Mouse (Mus musculus): Measurements from ENCODE around the gene Mapk8ip2. TPM values are rescaled to one million over a fixed set of nuclear protein-coding genes. Genes with fewer than 3 reads are reported as not detected.
"Not testable (repeated sequence)": the region's sequence is repeated elsewhere in the genome, so short reads cannot be mapped to it uniquely, and the experiment has no call there.

Gene Mapk8ip2
- polyA plus RNA-seq (2017; shearing (Covaris generic)), result under 1 TPM; 0.32 to 0.44 TPM

DNA sequence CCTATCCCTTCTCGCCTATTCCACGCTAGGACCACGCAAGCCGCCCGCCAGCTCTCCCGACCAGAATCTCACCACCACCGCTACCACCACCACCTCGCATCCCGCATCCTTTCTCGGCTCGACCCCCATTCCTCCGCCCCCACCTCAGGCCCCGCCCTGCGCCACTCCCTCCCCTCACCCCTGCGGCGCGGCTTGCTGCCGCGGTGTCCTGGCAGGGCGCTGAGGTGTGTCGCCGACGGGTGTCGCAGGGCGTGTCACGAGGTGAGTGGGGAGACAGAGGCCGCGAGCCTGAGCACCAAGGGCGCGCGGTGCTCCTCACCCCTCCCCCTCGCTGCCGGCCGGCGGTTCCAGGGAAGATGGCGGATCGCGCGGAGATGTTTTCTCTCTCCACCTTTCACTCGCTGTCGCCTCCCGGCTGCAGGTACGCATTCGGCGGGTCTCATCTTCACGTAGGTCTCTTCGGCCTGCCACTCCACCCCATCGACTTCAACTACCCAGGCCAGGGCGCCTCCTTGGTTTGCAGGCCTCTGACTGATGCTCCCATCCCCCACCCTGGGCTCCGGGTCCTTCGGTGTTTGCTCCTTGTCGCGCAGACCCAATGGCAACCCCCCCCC is at the start of gene Mapk8ip2:
Gene Mapk8ip2, plus strand, starts transcription at position 49 of the 614 bp plus-strand sequence.
- no peak for ATAC-seq

DNA sequence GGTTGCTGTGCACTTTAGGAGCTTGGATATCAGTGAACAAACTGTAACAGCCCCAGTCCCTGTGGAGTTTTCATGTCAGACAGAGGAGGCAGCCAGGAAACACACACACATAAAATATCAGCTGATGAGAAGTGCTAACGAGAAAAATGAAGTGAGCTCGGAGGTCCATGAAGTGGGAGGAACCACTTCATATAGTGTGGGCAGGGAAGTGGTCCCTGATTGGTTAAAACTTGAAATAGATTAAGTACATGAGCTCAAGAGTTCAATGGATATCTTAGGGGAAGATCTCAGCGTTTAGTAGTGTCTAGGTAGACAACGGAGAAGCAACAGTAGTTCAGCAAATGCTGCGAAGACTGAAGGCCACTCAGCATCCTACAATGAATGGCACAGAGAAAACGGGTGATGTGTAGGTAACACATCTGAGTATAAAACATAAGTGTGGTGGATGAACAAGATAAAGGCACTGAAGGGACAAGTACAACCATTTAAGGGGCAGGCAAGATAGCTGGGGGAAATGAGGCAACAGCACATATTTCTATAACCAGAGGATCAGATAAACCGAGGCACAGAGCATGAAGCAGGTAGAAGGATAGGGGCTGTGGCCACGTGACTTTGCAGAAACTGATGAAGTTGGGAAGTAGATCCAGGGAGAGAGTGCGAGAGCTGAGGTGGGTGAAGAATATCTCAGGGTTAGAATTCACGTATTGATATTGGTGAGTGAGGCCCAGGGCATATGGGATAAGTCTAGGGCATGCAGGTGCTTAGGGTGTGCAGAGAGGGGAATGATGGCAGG is 48.7 kb upstream of the Mapk8ip2 start:
- no peak for ATAC-seq

DNA sequence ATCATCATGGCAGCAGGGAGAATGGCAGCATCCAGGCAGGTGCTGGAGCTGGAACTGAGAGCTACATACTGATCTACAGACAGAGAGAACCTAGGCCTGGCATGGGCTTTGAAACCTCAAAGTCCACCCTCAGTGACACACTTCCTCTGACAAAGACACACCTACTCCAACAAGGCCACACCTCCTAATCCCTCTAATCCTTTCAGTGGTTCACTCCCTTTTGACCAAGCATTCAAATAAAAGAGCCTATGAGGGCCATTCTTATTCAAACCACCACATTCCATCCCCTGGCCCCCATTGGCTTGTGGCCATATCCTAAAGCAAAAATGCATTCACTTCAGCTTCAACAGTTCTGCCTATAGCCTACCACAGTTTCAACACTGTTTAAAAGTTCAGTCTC is 47.0 kb upstream of the Mapk8ip2 start:
- ATAC-seq, result no peak

DNA sequence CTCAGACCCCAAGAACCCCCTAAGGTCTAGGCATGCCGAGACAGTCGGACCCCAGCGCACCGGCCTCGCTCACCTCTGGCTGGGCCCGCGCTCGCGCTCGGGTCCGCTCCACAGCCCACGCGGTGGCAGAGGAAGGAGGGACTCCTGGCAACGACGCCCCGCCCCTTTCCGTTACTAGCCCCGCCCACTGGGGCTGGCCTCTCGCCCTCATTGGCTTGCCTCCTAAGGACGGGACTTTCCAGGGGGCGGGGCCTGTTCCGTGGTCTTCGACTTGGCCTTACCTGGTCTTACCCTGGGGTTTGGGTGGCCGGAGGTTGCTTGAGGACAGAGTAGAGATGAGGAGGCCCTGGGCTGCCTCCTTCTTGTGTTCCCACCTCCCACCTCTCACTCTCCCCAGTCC is 43.6 kb upstream of the Mapk8ip2 start, which contains the start of gene Syce3:
Gene Syce3, minus strand, starts transcription at position 386 of the 400 bp plus-strand sequence.
- ATAC-seq, result no peak

DNA sequence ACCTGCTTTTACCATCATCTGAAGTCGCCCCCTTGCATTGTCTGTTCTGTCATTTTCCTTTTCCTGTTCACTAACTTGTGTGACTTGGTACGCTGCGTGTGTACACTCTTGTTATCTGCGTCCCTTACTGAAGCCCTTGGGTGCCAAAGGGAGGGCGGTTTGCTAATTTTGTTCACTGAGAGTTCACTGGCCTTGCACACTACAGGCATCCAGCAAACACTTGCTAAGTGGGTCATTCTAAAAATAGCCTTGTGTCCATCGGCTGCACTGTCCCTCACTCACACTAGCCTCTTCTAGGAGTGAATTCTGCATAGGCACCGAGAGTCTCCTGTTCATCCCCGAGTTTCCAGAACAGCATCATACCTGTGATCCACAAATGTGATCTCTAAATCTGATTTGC is 38.4 kb upstream of the Mapk8ip2 start:
- ATAC-seq, result no peak

DNA sequence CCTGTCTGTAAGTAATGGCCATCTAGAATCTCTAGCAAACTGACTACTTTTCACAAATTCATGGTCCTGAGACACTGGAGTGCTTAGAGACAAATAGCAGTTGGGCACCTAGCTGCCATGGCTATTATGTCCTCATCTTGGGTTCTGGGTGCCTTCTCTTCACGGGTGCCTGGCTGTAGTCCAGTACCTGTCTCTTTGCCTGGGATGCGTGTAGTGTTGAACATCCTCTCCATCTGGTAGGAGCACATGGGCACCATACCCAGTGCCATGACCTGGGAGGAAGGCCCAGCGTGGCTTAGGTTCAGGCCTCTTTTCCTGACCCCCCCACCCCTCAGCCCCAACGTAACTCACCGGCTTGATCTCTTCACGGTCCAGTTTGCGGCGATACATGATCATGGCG is 31.8 kb upstream of the Mapk8ip2 start:
- ATAC-seq, result no peak

DNA sequence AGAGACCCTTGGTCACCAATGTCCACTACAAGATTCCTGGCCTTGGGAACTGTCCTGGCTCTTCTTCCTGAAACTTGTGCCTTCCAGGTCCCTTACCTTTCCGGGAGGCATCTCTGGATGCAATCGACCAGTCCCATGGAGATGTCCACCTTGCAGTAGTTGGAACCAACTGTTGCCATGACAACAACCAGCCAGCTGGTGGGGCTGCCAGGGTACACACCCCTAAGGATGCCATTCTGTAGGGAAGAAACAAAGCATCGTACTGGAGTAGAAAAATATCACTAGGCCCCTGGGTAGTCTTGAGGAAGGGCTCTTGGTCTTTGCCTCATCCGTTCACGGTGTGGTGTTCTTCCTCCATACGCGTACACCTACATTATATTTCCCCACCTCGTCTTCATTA is 29.1 kb upstream of the Mapk8ip2 start:
- no peak for ATAC-seq

DNA sequence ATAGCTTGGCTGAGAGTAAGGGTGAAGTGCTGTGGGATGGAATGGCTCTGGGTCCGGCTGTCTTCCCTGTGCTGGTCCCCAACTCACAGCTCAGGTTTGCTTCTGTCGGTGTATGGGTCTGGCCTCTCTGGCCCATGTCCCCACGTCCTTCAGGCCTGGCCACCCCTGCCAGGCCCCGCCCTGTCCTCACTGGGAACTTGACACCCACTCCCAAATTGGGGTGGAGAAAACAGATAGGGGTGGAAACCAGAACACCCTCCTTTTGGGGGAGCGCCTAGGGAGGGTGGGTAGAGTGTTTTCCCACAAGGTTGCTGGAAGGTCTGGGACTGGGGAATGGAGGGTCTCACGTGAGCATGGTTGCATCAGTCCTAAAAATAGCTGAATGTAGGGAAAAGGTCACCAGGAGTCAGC is 28.0 kb upstream of the Mapk8ip2 start, which contains the start of gene Cpt1b:
Gene Cpt1b, minus strand, starts transcription at position 153 of the 411 bp plus-strand sequence.
- no peak for ATAC-seq

DNA sequence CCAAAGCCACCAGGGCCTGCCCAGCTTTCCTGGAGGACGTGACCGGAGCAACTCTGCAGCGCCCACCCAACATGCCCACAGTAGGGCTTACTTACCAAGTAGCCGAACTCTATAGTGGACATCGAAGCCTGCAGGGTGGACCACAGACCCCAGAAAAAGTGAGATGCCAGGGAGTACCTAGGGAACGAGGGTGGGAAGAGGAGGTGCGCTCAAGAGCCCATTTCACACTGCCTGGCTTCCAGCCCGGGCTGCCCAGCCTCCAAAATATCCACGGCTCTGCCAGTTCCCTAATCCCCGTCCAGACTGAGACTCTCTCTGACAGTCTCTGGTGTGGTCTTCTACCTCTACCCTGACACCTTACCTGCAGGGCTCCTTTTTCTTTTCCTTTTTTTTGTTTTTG is 27.0 kb upstream of the Mapk8ip2 start:
- ATAC-seq, result no peak

DNA sequence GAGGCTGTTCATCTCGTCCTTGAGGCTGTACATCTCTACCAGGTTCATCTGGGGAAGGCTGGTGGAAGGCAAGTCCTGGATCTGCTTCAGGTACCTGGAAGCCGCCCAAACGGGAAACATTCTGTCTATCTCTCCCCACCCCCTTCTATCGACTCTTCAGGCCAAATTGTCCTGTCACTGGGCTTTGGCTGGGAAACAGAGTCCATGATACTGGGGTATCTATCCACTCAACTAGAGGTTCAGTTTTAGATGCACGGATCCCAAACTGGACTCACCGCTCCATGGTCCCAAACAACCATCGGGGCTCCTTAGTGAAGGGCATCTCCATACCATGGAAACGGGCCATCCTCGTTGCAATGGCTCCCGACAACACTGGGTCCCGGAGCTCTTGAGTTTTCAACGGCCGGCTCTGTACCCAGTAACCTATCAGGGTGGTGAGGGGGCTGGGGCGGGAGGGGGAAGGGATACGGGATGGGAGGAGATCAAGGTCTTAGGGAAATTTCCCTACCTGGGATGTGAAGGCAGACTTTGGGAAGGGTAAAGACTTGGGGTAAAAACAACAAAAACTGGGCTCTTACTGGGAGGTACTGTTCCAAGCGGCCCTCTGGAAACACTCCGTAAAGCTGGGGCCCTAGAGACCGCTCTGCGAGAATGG is 25.4 kb upstream of the Mapk8ip2 start:
- ATAC-seq, result no peak

DNA sequence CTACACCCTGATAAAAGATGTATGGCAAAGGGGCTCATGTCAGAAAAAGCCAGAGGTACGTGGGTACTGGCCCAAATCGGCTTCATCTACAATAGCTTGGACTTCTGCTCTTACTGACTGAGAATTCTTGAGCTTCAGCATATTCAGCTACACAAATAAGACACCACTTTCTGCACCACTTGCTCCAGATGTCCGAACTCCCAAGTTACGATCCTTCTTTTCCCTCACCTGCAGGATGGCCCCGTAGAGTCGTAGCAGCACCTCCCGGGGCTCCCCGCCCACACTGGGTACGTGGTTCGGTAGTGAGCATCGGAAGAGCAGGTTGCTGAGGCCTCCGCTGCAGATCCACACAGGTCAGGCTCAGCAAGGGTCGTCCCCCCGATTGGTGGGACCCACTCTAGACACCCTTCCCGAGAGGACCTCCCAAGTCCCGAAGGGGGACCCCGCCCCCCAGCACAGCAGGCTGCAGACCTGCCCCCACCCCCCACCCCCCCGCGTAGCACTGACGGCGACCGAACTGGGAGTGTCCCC is 24.8 kb upstream of the Mapk8ip2 start:
- ATAC-seq, result no peak

DNA sequence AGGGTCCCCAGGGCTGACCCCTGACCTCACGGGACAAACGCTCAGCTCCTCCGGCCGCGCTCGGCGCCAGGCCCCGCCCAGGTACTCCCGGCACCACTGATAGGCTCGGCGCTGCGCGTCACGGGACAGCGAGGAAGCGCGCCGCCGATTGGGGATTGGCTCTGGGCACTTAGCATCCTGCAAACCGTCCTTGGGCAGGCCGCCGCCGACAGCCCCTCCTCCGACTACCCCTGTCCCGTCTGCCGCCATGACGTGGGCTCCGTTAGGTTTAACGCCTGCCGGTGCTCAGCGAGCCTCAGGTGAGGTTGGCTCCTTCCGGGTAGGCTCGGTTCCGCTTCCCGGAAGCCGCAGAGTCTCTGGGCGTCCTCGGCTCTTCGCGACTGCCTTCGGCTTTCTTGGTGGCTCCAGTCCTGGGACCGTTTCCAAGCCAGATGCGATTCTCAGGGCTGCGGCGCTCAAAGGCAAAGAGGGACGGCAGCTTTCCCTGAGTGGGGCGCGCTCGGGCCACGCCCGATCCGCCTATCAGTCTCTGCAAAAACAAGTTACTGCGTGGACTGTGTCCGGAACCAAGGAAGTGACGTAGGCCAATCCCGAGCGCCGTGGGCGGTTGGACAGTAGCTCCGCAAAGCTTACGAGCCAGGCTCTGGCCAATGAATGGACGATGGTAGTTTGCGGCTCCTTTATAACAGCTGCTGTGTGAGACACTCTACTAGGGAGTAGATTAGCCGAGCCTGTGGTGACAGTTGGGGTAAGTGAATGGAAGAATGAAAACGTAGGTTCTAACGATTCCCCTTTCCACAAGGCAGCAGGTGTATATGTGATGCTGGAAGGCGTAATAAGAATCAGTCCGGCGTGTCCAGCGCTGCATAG is 24.1 kb upstream of the Mapk8ip2 start, which contains the start of the genes C730034F03Rik, Gm44502 and Chkb:
Gene C730034F03Rik, plus strand, starts transcription at position 238 of the 870 bp plus-strand sequence.
Gene Gm44502, minus strand, starts transcription at position 345 of the 870 bp plus-strand sequence.
Gene Chkb, minus strand, starts transcription at position 557 of the 870 bp plus-strand sequence.
- peak; percentile 91 for ATAC-seq

DNA sequence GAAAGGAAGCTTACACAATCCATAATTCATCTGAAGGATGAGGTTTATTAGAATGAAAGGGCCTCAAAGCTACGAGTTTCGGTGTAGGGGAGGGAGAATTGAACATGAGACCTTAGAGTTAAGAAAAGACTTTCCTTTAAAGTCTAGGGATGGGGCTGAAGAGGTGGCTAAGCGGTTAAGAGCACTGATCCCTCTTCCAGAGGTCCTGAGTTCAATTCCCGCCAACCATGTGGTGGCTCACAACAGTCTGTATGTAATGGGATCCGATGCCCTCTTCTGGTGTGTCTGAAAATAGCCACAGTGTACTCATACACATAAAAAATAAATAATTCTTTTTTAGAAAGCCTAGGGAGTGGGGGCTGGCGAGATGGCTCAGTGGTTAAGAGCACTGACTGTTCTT is 23.4 kb upstream of the Mapk8ip2 start:
- ATAC-seq, result no peak

DNA sequence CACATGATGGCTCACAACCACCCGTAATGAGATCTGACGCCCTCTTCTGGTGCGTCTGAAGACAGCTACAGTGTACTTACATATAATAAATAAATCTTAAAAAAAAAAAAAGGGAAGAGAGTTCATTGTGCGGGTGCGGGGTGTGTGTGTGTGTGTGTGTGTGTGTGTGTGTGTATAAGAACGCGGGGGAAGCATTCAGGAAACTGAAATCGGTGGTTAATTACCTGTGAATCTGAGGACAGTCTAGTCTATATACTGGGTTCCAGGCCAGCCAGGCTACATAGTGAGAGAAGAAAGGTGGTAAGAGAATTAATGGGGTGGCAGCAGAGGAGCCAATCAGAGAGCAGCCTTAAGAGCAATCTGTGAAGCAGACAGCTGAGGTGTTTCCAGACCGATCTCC is 22.9 kb upstream of the Mapk8ip2 start:
- not testable (repeated sequence) for ATAC-seq

DNA sequence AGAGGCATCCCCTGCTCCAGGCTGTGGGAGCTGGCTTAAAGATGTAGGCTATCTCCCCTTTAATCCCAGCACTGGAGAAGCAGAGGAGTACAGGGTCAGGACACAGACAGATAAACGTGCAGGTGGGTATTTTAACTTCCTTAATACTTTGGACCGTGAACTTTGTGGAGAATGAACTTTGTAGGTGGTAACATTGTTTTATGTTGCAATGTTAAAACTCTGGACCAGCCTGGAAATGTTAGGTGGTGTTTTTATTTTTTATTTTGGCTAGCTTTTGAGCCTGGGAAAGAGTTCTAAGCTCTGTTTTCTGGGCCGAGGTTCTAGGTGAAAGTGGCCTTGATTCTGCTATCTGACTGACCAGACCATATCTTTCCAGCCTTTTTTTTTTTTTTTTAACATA is 22.4 kb upstream of the Mapk8ip2 start:
- no peak for ATAC-seq

DNA sequence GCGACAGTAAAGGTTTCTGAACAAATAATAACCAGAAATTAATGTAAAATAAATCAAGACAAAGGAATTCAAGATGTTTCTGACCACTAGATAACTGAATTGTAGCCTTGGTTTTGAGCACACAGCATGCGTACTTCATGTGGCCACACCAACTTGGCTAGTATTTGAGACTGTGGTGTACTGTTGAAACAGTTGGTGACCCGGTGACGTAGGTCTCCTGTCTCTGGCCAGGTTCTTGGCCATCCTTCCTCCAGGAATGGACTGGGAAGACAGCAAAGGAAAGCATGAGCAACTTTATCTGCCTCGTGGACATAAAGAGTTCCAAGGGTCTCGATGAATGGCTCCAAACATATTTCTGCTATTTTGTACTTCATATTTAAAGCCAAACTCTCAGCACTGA is 21.9 kb upstream of the Mapk8ip2 start:
- ATAC-seq, result no peak

DNA sequence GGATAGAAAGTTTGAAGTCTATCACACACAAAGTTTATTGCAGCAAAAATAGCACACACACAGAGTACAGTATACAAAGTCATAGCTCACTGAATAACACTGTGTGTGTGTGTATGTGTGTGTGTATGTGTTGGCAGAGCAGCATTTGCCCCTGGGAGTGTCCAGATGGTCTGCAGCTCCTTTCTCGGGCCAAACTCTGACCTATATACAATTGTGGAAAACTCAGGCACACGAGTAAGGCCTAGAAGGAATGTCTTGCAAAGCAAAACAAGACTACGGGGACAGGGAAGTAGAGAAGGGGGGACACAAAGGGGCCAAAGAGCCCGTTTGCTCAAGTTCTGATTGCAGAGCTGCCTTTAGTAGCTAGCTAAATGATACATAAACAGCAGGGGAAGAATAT is 20.8 kb upstream of the Mapk8ip2 start:
- no peak for ATAC-seq

DNA sequence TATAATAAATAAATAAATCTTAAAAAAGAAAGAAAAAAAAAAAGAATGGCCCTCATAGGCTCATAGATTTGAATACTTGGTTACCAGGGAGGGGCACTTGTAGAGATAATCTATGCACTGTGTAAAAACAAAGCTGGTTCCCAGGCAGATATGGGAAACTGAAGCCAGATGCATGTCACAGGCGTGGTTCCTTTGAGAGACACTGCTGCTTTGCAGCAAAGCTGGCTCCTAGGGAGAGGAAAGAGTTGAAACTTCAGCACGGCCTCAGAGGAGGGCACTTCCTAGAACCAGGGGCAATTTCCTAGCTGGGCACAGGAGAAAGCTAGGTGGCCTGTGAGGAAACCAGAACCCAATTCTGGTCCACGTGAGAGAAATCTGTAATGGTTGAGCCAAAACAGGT is 19.6 kb upstream of the Mapk8ip2 start:
- no peak for ATAC-seq

DNA sequence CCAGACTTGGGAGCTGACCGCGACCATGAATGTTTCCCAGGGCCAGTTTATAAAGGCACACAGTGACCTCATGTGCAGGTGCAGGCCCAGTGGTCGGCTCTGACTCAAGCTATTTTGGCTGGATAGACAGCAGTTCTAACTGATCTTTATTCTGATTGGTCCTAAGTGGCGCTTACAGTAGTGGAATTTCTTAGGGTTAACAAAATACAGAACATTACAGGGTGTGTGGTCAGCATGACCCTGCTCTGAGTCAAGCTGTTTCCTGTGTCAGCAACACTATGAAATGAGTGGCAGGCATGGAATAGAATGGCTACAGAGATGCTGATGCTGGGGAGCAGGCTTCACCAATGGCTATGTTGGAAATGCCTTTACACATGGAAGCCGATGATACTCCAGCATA is 17.8 kb upstream of the Mapk8ip2 start:
- no peak for ATAC-seq

DNA sequence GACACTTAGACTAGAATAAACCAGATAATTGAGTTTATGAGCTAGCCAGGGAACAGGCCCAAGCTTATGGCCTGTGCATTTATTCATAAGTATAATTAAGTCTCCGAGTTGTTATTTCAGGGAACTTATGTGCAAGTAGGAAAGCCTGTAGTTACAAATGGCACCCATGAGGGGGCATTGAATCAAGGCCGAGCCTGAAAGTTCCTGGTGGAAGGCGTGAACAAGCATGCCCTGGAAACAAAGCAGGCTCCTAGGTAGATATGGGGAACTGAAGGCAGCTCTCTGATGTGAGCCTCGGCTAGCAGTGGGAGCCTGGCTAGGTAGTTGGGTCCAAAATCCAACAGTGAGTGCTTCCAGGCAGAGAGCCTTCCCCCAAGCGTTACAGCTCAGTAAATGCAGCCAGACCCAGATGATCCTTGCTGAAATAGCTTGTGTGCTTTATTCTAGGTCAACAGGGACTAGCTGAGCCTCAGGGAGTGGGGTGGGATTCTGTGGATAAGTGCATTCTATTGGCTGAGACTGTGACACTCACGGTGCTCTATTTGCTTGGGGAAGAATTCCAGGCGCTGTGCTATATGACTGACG is 11.1 kb upstream of the Mapk8ip2 start:
- ATAC-seq, result no peak
